Mouse (Mus musculus) heart, embryonic 15.5 days (tissue): ENCODE results near the gene Fkbp6. TPM values are rescaled to one million over a fixed set of nuclear protein-coding genes. Genes with fewer than 3 reads are reported as not detected.
"Not testable (repeated sequence)": the region's sequence is repeated elsewhere in the genome, so short reads cannot be mapped to it uniquely, and the experiment has no call there.

ENCODE experiments used
- ATAC-seq: fragments of 200-750 bp; cut with Nextera tagmentation; replicated peaks from 2 replicates; pipeline ENCODE4 v1.8.0; 2017; ENCODE audit warnings: low read depth, moderate TSS enrichment; ENCODE audit not compliant: insufficient number of reproducible peaks, insufficient read depth, low FRiP score
- H3K27ac ChIP-seq: fragments of 300-500 bp; sonication (generic); 2 replicates; pipeline ENCODE4 v1.5.1; 2015; ENCODE audit warnings: mild to moderate bottlenecking, inconsistent platforms
- H3K27me3 ChIP-seq: fragments of 300-500 bp; sonication (generic); 2 replicates; pipeline ENCODE4 v1.6.1; 2015; ENCODE audit warnings: inconsistent platforms
- H3K36me3 ChIP-seq: fragments of 300-500 bp; sonication (generic); 2 replicates; pipeline ENCODE4 v1.6.1; 2015; ENCODE audit warnings: mild to moderate bottlenecking, inconsistent platforms
- H3K4me1 ChIP-seq: fragments of 300-500 bp; sonication (generic); replicated peaks from 2 replicates; pipeline ENCODE4 v1.6.1; 2015; ENCODE audit warnings: inconsistent platforms
- H3K4me2 ChIP-seq: fragments of 300-500 bp; sonication (generic); 2 replicates; pipeline ENCODE4 v1.6.1; 2015; ENCODE audit warnings: inconsistent platforms, mild to moderate bottlenecking, moderate library complexity
- H3K4me3 ChIP-seq: fragments of 300-500 bp; sonication (generic); 2 replicates; pipeline ENCODE4 v1.5.1; 2015; ENCODE audit warnings: mild to moderate bottlenecking, inconsistent platforms
- H3K9ac ChIP-seq: fragments of 300-500 bp; sonication (generic); 2 replicates; pipeline ENCODE4 v1.6.1; 2015; ENCODE audit warnings: mild to moderate bottlenecking, inconsistent platforms
- H3K9me3 ChIP-seq: fragments of 300-500 bp; sonication (generic); replicated peaks from 2 replicates; pipeline ENCODE4 v1.6.1; 2016; ENCODE audit warnings: inconsistent platforms
- WGBS: fragments of 180-500 bp; shearing (Covaris S2); methylation state at CpG from one replicate; pipeline ENCODE4 v1.1.7; 2015; ENCODE audit warnings: mixed read lengths; 5-methylcytosine and 5-hydroxymethylcytosine counted together
- polyA plus RNA-seq: library from polyadenylated mRNA; unstranded; fragments of >200 nt; fragmentation: Nextera tagmentation; extraction: Ambion mirVana; gene quantifications from 2 replicates; pipeline ENCODE4 v1.2.1, GENCODE M21; 2015

Fkbp6 gene
- polyA plus RNA-seq, 1 experiment from 2014 or later: not detected

- 0 out of 2 replicates have a peak, but pooled peaks cover 2% of the 10 kb centered on the region for H3K27me3 ChIP-seq
These were observed 21.4 kb upstream of the Fkbp6 start for GRCm38 (mm10) chr5:135371195-135371594.

GRCm38 (mm10) chr5:135369787-135370654 is 20.2 kb upstream of the Fkbp6 start, which contains the start of gene Nsun5:
Gene Nsun5, plus strand, starts transcription at chr5:135369953.
- Histone ChIP-seq H3K27me3 (0 out of 2 replicates have a peak, but pooled peaks cover 8% of the 10 kb centered on the region), H3K4me3 (peak within 1 kb of the TSS; percentile 80), H3K4me1 (peaks cover 17% of the 10 kb centered on the region), H3K27ac (peak within 1 kb of the TSS; percentile 78), H3K36me3 (peaks cover 36% of the 10 kb centered on the region), H3K9ac (peak within 1 kb of the TSS; percentile 87), H3K9me3 (no peaks in the 10 kb centered on the region), H3K4me2 (peak within 1 kb of the TSS; percentile 82)
- WGBS: under 1% methylated on average over 64 of the region's 64 CpGs
- ATAC-seq: peak; percentile 67

More at GRCm38 (mm10) chr5:135371195-135371594, 21.4 kb upstream of the Fkbp6 start:
- Histone ChIP-seq H3K27ac (no peak overlapping the region), H3K4me3 (no peak overlapping the region), H3K4me2 (no peak overlapping the region; the same call in 1 of the 2 replicates), H3K9me3 (no peaks in the 10 kb centered on the region), H3K9ac (no peak overlapping the region), H3K36me3 (peaks cover 48% of the 10 kb centered on the region), H3K4me1 (peaks cover 22% of the 10 kb centered on the region)
- WGBS: 95% methylated on average over 13 of the region's 13 CpGs
- no peak for ATAC-seq

DNA sequence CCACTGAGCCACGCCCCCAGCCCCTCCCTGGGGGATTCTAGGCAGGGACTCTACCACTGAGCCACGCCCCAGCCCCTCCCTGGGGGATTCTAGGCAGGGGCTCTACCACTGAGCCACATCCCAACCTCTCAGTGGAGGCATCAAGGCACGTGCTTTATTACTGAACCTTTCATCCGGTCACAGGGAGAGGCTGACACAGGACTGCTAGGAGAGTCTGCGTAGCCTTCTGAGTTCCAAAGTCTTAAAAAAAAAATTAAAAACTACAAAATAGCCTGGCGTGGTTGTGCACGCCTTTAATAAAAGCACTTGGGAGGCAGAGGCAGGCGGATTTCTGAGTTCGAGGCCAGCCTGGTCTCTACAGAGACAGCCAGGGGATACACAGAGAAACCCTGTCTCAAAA is 19.4 kb upstream of the Fkbp6 start:
- not testable (repeated sequence) for H3K27me3 ChIP-seq, ATAC-seq, H3K9me3 ChIP-seq
- peak overlapping the region; percentile 78 for H3K27ac ChIP-seq
- H3K4me2 ChIP-seq: peak overlapping the region; percentile 82
- H3K4me3 ChIP-seq: peak overlapping the region; percentile 80
- H3K4me1 ChIP-seq: peaks cover 13% of the 10 kb centered on the region
- peaks cover 28% of the 10 kb centered on the region for H3K36me3 ChIP-seq
- 53% methylated on average over 9 of the region's 9 CpGs for WGBS
- H3K9ac ChIP-seq: peak overlapping the region; percentile 87; the same call in 1 of the 2 replicates

DNA sequence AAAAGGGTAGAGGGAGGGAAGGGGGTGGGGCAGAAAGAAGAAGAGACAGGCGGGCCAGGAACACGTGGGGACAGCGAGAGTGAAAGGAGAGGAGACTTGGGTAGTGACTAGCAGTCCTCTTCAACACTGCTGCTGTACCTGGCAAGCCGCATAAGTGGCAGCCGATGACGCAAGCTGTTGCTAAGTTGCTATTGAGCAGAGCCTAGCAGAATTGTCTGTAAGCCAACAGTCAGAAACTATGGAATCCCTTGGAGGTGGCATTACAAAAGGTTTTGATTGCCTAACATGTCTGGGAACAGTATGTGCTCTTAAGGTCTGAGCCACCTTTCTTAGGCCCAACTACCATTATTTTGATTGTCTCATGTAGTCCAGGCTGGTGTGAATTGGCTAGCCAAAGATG is 18.5 kb upstream of the Fkbp6 start:
- H3K4me3 ChIP-seq: no peak overlapping the region
- H3K9me3 ChIP-seq: no peaks in the 10 kb centered on the region
- no peak overlapping the region for H3K27ac ChIP-seq
- 84% methylated on average over 6 of the region's 6 CpGs for WGBS
- H3K9ac ChIP-seq: no peak overlapping the region
- no peak for ATAC-seq
- no peak overlapping the region for H3K4me2 ChIP-seq
- peaks cover 19% of the 10 kb centered on the region for H3K36me3 ChIP-seq
- 0 out of 2 replicates have a peak, but pooled peaks cover 8% of the 10 kb centered on the region for H3K27me3 ChIP-seq
- H3K4me1 ChIP-seq: peaks cover 13% of the 10 kb centered on the region

GRCm38 (mm10) chr5:135367841-135368240 is 18.0 kb upstream of the Fkbp6 start:
- 0 out of 2 replicates have a peak, but pooled peaks cover 8% of the 10 kb centered on the region for H3K27me3 ChIP-seq
- H3K4me1 ChIP-seq: peaks cover 13% of the 10 kb centered on the region
- peaks cover 14% of the 10 kb centered on the region for H3K36me3 ChIP-seq
- ATAC-seq: no peak
- 52% methylated on average over 6 of the region's 6 CpGs for WGBS
- H3K27ac ChIP-seq: no peak overlapping the region
- H3K4me3 ChIP-seq: no peak overlapping the region
- H3K9me3 ChIP-seq: no peaks in the 10 kb centered on the region
- H3K9ac ChIP-seq: no peak overlapping the region
- H3K4me2 ChIP-seq: no peak overlapping the region

GRCm38 (mm10) chr5:135363540-135363939 is 13.7 kb upstream of the Fkbp6 start:
- Histone ChIP-seq H3K4me2 (no peak overlapping the region), H3K36me3 (no peaks in the 10 kb centered on the region), H3K4me1 (no peaks in the 10 kb centered on the region; the same call in 1 of the 2 replicates), H3K9ac (no peak overlapping the region), H3K9me3 (no peaks in the 10 kb centered on the region), H3K4me3 (no peak overlapping the region), H3K27ac (no peak overlapping the region), H3K27me3 (0 out of 2 replicates have a peak, but pooled peaks cover 8% of the 10 kb centered on the region)
- ATAC-seq: 0 out of 2 replicates have a peak, but pooled peaks have one; percentile 30
- WGBS: 25% methylated on average over 12 of the region's 12 CpGs

GRCm38 (mm10) chr5:135362572-135362971 is 12.7 kb upstream of the Fkbp6 start:
- Histone ChIP-seq H3K27me3 (0 out of 2 replicates have a peak, but pooled peaks cover 8% of the 10 kb centered on the region), H3K4me3 (no peak overlapping the region), H3K4me2 (no peak overlapping the region), H3K9me3 (peaks cover 1% of the 10 kb centered on the region; the same call in 1 of the 2 replicates), H3K9ac (no peak overlapping the region), H3K36me3 (no peaks in the 10 kb centered on the region), H3K27ac (no peak overlapping the region), H3K4me1 (no peaks in the 10 kb centered on the region; the same call in 1 of the 2 replicates)
- ATAC-seq: no peak
- 79% methylated on average over 3 of the region's 3 CpGs for WGBS

- Histone ChIP-seq H3K4me2 (no peak overlapping the region), H3K27me3 (no peaks in the 10 kb centered on the region), H3K4me3 (no peak overlapping the region), H3K4me1 (no peaks in the 10 kb centered on the region; the same call in 1 of the 2 replicates), H3K9ac (no peak overlapping the region), H3K9me3 (peaks cover 3% of the 10 kb centered on the region; the same call in 1 of the 2 replicates), H3K36me3 (no peaks in the 10 kb centered on the region), H3K27ac (no peak overlapping the region)
- no peak for ATAC-seq
- WGBS: 57% methylated on average over 2 of the region's 2 CpGs
These were observed 9.9 kb upstream of the Fkbp6 start for GRCm38 (mm10) chr5:135359772-135360171.

GRCm38 (mm10) chr5:135357556-135357955 is 7.7 kb upstream of the Fkbp6 start:
- no peaks in the 10 kb centered on the region; the same call in 1 of the 2 replicates for H3K4me1 ChIP-seq
- H3K4me3 ChIP-seq: no peak overlapping the region
- no peaks in the 10 kb centered on the region for H3K36me3 ChIP-seq
- H3K9me3 ChIP-seq: peaks cover 3% of the 10 kb centered on the region; the same call in 1 of the 2 replicates
- WGBS: 78% methylated on average over 2 of the region's 2 CpGs
- H3K27me3 ChIP-seq: peaks cover 18% of the 10 kb centered on the region
- no peak overlapping the region for H3K4me2 ChIP-seq
- no peak overlapping the region for H3K9ac ChIP-seq
- no peak for ATAC-seq
- H3K27ac ChIP-seq: no peak overlapping the region

DNA sequence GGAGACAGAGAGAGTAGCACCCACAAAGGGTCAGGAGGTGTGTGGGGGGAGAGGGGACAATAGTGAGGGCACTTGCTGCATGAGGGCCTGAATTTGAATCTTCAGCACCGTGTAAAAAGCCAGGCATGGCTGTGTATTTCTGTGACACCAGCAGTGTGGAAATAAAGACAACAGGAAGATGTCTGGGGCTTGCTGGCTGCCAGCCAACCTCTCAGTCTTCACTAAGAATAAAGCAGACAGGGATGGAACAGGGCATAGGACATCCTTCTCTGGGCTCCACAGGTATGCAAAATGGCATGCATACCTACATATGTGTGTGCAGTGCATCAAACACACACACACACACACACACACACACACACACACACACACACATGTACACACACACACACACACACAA is 6.2 kb upstream of the Fkbp6 start:
- H3K4me3 ChIP-seq: no peak overlapping the region
- no peak overlapping the region for H3K4me2 ChIP-seq
- WGBS: 21% methylated on average over 1 of the region's 1 CpGs
- ATAC-seq: no peak
- H3K27me3 ChIP-seq: peaks cover 20% of the 10 kb centered on the region
- no peaks in the 10 kb centered on the region; the same call in 1 of the 2 replicates for H3K4me1 ChIP-seq
- peaks cover 3% of the 10 kb centered on the region; the same call in 1 of the 2 replicates for H3K9me3 ChIP-seq
- H3K9ac ChIP-seq: no peak overlapping the region
- H3K36me3 ChIP-seq: no peaks in the 10 kb centered on the region
- no peak overlapping the region for H3K27ac ChIP-seq

- no peak for ATAC-seq
- H3K27ac ChIP-seq: no peak overlapping the region
- H3K36me3 ChIP-seq: no peaks in the 10 kb centered on the region
- no peaks in the 10 kb centered on the region for H3K4me1 ChIP-seq
- peaks cover 3% of the 10 kb centered on the region; the same call in 1 of the 2 replicates for H3K9me3 ChIP-seq
- WGBS: 16% methylated on average over 20 of the region's 20 CpGs
- no peak overlapping the region for H3K4me2 ChIP-seq
- no peak overlapping the region for H3K4me3 ChIP-seq
- H3K9ac ChIP-seq: no peak overlapping the region
- H3K27me3 ChIP-seq: peaks cover 20% of the 10 kb centered on the region
These were observed 3.7 kb upstream of the Fkbp6 start for GRCm38 (mm10) chr5:135353564-135353963.
